Mouse (Mus musculus) ES-Bruce4 (cell line): ENCODE measurements around the gene Anks3.

ENCODE experiments used
- CTCF ChIP-seq: IDR thresholded peaks from one replicate; pipeline ENCODE4 v1.8.1; 2011; ENCODE audit warnings: low read depth, low read length
- POLR2A ChIP-seq: IDR thresholded peaks from one replicate; pipeline ENCODE4 v1.8.1; 2011; ENCODE audit warnings: low read length; ENCODE audit not compliant: insufficient read depth

DNA sequence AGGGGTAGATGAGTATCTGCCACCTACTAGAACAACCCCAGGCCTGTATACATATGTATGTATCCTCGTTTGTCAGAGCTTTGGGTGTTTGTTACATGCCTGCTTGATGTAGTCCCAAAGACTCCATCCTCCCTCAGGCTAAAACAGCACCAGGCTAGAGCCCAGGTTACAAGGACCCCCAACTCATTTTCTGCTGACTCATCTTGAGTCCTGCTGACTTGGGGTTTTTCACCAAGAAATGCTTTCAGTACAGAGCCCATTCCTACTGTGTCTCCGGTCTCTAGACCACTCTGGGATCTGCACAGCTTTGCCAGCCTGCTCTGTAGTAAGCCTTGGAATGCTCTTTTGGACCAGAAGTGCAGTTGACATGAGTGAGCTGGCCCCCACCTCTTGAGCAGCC is 47.4 kb downstream of the Anks3 start:
- TF ChIP-seq CTCF (no peak), POLR2A (no peak)
